Mouse (Mus musculus) limb, embryonic 11.5 days (tissue): ENCODE data around the gene Dpf3. TPM values are rescaled to one million over a fixed set of nuclear protein-coding genes. Genes with fewer than 3 reads are reported as not detected.
A peak's percentile ranks its signal among the peaks of the same experiment; 100 is the strongest.

Experiments used
- ATAC-seq: fragments of 200-750 bp; cut with Nextera tagmentation; 2 replicates; pipeline ENCODE4 v1.8.0; 2017; ENCODE audit warnings: low read depth; ENCODE audit not compliant: insufficient number of reproducible peaks, low FRiP score, low TSS enrichment
- DNase-seq: peaks from one replicate; pipeline ENCODE4 v3.0.0-alpha.2; 2015; ENCODE audit warnings: low spot score
- H3K27ac ChIP-seq: fragments of 300-500 bp; sonication (generic); replicated peaks from 2 replicates; pipeline ENCODE4 v1.5.1; 2014; ENCODE audit warnings: low read depth, mild to moderate bottlenecking, low read length
- H3K27me3 ChIP-seq: fragments of 300-500 bp; sonication (generic); 2 replicates; pipeline ENCODE4 v1.6.1; 2014; ENCODE audit warnings: mild to moderate bottlenecking, low read length, mixed read lengths; ENCODE audit not compliant: control insufficient read depth, insufficient read depth
- H3K36me3 ChIP-seq: fragments of 300-500 bp; sonication (generic); 2 replicates; pipeline ENCODE4 v1.6.1; 2014; ENCODE audit warnings: mild to moderate bottlenecking, low read length, moderate library complexity, mixed read lengths; ENCODE audit not compliant: control insufficient read depth, insufficient read depth
- H3K4me1 ChIP-seq: fragments of 300-500 bp; sonication (generic); 2 replicates; pipeline ENCODE4 v1.6.1; 2014; ENCODE audit warnings: low read length, mixed read lengths; ENCODE audit not compliant: control insufficient read depth, insufficient read depth
- H3K4me2 ChIP-seq: fragments of 300-500 bp; sonication (generic); 2 replicates; pipeline ENCODE4 v1.6.1; 2014; ENCODE audit warnings: low read depth, mild to moderate bottlenecking, moderate library complexity; ENCODE audit not compliant: severe bottlenecking
- H3K4me3 ChIP-seq: fragments of 300-500 bp; sonication (generic); 2 replicates; pipeline ENCODE4 v1.5.1; 2014; ENCODE audit warnings: low read depth, low read length
- H3K9ac ChIP-seq: fragments of 300-500 bp; sonication (generic); 2 replicates; pipeline ENCODE4 v1.6.1; 2014; ENCODE audit warnings: mild to moderate bottlenecking, low read length
- H3K9me3 ChIP-seq: fragments of 300-500 bp; sonication (generic); 2 replicates; pipeline ENCODE4 v1.6.1; 2016; ENCODE audit warnings: low read length; ENCODE audit not compliant: control insufficient read depth
- WGBS: fragments of 180-500 bp; shearing (Covaris S2); extraction: QIAGEN DNeasy Blood & Tissue Kit; methylation state at CpG from one replicate; pipeline ENCODE4 v1.1.7; 2014; 5-methylcytosine and 5-hydroxymethylcytosine counted together
- polyA plus RNA-seq: library from polyadenylated mRNA; unstranded; fragments of >200 nt; fragmentation: Nextera tagmentation; extraction: Ambion mirVana; gene quantifications from 2 replicates; pipeline ENCODE4 v1.2.1, GENCODE M21; 2014

The Dpf3 gene
- polyA plus RNA-seq, 1 experiment from 2014 or later: 3.6 TPM

- no peak overlapping the region; the same call in 1 of the 2 replicates for H3K27ac ChIP-seq
- no peaks in the 10 kb centered on the region for H3K9me3 ChIP-seq
- no peak overlapping the region for H3K9ac ChIP-seq
- H3K4me2 ChIP-seq: no peak overlapping the region
- ATAC-seq: no peak
- H3K4me3 ChIP-seq: no peak overlapping the region
- 73% methylated on average over 1 of the region's 1 CpGs for WGBS
- no peaks in the 10 kb centered on the region for H3K36me3 ChIP-seq
- DNase-seq: no peak
- H3K4me1 ChIP-seq: peaks cover 9% of the 10 kb centered on the region
- no peaks in the 10 kb centered on the region for H3K27me3 ChIP-seq
Observed at GRCm38 (mm10) chr12:83450471-83450870, 37.0 kb downstream of the Dpf3 start.

- H3K4me1 ChIP-seq: peaks cover 9% of the 10 kb centered on the region
- H3K27me3 ChIP-seq: no peaks in the 10 kb centered on the region
- H3K27ac ChIP-seq: 0 out of 2 replicates have a peak overlapping the region, but pooled peaks have one; percentile 36
- peak; percentile 80 for ATAC-seq
- H3K36me3 ChIP-seq: no peaks in the 10 kb centered on the region
- no peak overlapping the region for H3K4me3 ChIP-seq
- DNase-seq: peak; percentile 74
- H3K4me2 ChIP-seq: no peak overlapping the region
- 15% methylated on average over 7 of the region's 7 CpGs for WGBS
- no peak overlapping the region for H3K9ac ChIP-seq
- no peaks in the 10 kb centered on the region for H3K9me3 ChIP-seq
Observed at GRCm38 (mm10) chr12:83449202-83449601, 38.3 kb downstream of the Dpf3 start.

- Histone ChIP-seq H3K4me3 (no peak overlapping the region), H3K9me3 (no peaks in the 10 kb centered on the region), H3K4me2 (no peak overlapping the region), H3K36me3 (no peaks in the 10 kb centered on the region), H3K27me3 (no peaks in the 10 kb centered on the region), H3K9ac (no peak overlapping the region), H3K27ac (no peak overlapping the region), H3K4me1 (peaks cover 9% of the 10 kb centered on the region)
- DNase-seq: no peak
- no peak for ATAC-seq
- 87% methylated on average over 6 of the region's 6 CpGs for WGBS
Observed at GRCm38 (mm10) chr12:83445587-83445986, 41.9 kb downstream of the Dpf3 start.

- WGBS: 95% methylated on average over 2 of the region's 2 CpGs
Observed at GRCm38 (mm10) chr12:83444448-83444847, 43.1 kb downstream of the Dpf3 start.

GRCm38 (mm10) chr12:83438002-83438401 is 49.5 kb downstream of the Dpf3 start:
- DNase-seq: no peak
- H3K27ac ChIP-seq: no peak overlapping the region
- H3K9ac ChIP-seq: no peak overlapping the region
- no peaks in the 10 kb centered on the region for H3K4me1 ChIP-seq
- no peak overlapping the region for H3K4me3 ChIP-seq
- no peaks in the 10 kb centered on the region for H3K27me3 ChIP-seq
- no peak for ATAC-seq
- no peaks in the 10 kb centered on the region for H3K9me3 ChIP-seq
- 81% methylated on average over 2 of the region's 2 CpGs for WGBS
- H3K36me3 ChIP-seq: no peaks in the 10 kb centered on the region
- no peak overlapping the region for H3K4me2 ChIP-seq

More at GRCm38 (mm10) chr12:83444448-83444847, 43.1 kb downstream of the Dpf3 start:
- Histone ChIP-seq H3K9ac (no peak overlapping the region), H3K4me2 (no peak overlapping the region), H3K27me3 (no peaks in the 10 kb centered on the region), H3K9me3 (no peaks in the 10 kb centered on the region), H3K36me3 (no peaks in the 10 kb centered on the region), H3K27ac (no peak overlapping the region), H3K4me3 (no peak overlapping the region), H3K4me1 (peaks cover 6% of the 10 kb centered on the region)
- no peak for DNase-seq
- no peak for ATAC-seq

GRCm38 (mm10) chr12:83433987-83434698 is 53.4 kb downstream of the Dpf3 start:
- H3K27me3 ChIP-seq: no peaks in the 10 kb centered on the region
- H3K4me1 ChIP-seq: no peaks in the 10 kb centered on the region
- H3K9me3 ChIP-seq: no peaks in the 10 kb centered on the region
- DNase-seq (no peak), ATAC-seq (no peak)
- no peak overlapping the region for H3K27ac ChIP-seq
- WGBS: 35% methylated on average over 10 of the region's 10 CpGs
- no peak overlapping the region for H3K4me3 ChIP-seq
- no peaks in the 10 kb centered on the region for H3K36me3 ChIP-seq
- H3K9ac ChIP-seq: no peak overlapping the region
- H3K4me2 ChIP-seq: no peak overlapping the region

GRCm38 (mm10) chr12:83433436-83433835 is 54.1 kb downstream of the Dpf3 start:
- H3K27me3 ChIP-seq: no peaks in the 10 kb centered on the region
- DNase-seq: no peak
- ATAC-seq: no peak; the same call in 1 of the 2 replicates
- no peaks in the 10 kb centered on the region for H3K9me3 ChIP-seq
- 96% methylated on average over 4 of the region's 4 CpGs for WGBS
- H3K4me3 ChIP-seq: no peak overlapping the region
- H3K4me2 ChIP-seq: no peak overlapping the region
- H3K9ac ChIP-seq: no peak overlapping the region
- no peak overlapping the region for H3K27ac ChIP-seq
- peaks cover 3% of the 10 kb centered on the region; the same call in 1 of the 2 replicates for H3K4me1 ChIP-seq
- no peaks in the 10 kb centered on the region for H3K36me3 ChIP-seq

- Histone ChIP-seq H3K4me3 (no peak overlapping the region), H3K4me2 (no peak overlapping the region), H3K4me1 (peaks cover 15% of the 10 kb centered on the region), H3K9ac (no peak overlapping the region), H3K9me3 (no peaks in the 10 kb centered on the region), H3K27ac (no peak overlapping the region), H3K36me3 (no peaks in the 10 kb centered on the region), H3K27me3 (no peaks in the 10 kb centered on the region)
- 92% methylated on average over 5 of the region's 5 CpGs for WGBS
- DNase-seq (no peak), ATAC-seq (no peak)
Observed at GRCm38 (mm10) chr12:83430207-83430606, 57.3 kb downstream of the Dpf3 start.
